Mouse (Mus musculus): ENCODE data around the gene Prkn. TPM values are rescaled to one million over a fixed set of nuclear protein-coding genes. Genes with fewer than 3 reads are reported as not detected.
A peak's percentile ranks its signal among the peaks of the same experiment; 100 is the strongest.

The Prkn gene
- polyA plus RNA-seq (2012; rRNA removed): 15.1 and 16.7 TPM in 2 replicates

DNA sequence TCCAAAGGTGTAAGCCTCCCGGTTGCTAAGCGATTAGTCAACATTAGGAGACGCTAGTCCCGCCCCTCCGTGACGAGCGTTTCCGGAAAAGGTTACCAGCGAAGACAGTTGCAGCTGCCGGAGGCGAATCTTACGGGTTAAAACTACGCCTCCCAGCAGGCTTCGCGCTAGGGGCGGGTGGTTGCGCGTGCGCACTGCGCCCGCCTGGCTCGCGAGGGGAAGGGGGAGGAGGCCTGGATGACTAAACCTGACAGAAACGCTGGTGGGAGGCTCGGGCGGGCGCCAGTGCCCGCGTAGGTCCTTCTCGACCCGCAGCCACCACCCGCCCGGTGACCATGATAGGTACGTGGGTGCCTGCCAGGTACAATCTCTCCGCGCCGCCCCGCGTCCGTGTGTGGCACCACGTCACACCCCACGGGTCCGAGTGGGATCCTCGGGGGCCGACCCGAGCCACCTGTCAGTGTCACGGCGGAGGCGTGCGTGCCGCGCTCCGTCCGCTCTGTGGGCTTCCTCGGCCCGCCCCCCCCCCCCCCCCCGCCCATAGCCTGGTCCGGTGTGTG, at the start of gene Prkn, which contains the start of gene Pacrg:
TSS of gene Prkn (plus strand) at position 237 of the 560 bp plus-strand sequence.
TSS of gene Pacrg (minus strand) at position 164 of the 560 bp plus-strand sequence.
- Histone ChIP-seq H3K27ac (ENCODE audit: insufficient read depth, low read length) (peak within 1 kb of the TSS; percentile 91), H3K4me3 (replicated peaks; ENCODE audit: insufficient read depth, low read depth, low read length) (peak within 1 kb of the TSS; percentile 80), H3K27me3 (ENCODE audit: control insufficient read depth, insufficient read depth, low read length) (no peaks in the 10 kb centered on the region), H3K4me1 (ENCODE audit: control insufficient read depth, insufficient read depth, low read length) (peaks cover 2% of the 10 kb centered on the region; the same call in 1 of the 2 replicates)
- DNase-seq: peak; percentile 98
- under 1% methylated on average over 56 of the region's 58 CpGs for WGBS
- TF ChIP-seq POLR2A (IDR thresholded peaks at IDR 0.05; ENCODE audit: borderline replicate concordance, insufficient read depth, low read length) (peak; percentile 70; the same call in 1 of the 2 replicates), CTCF (IDR thresholded peaks at IDR 0.05; ENCODE audit: borderline replicate concordance, insufficient read depth, low read depth, low read length) (no peak)

DNA sequence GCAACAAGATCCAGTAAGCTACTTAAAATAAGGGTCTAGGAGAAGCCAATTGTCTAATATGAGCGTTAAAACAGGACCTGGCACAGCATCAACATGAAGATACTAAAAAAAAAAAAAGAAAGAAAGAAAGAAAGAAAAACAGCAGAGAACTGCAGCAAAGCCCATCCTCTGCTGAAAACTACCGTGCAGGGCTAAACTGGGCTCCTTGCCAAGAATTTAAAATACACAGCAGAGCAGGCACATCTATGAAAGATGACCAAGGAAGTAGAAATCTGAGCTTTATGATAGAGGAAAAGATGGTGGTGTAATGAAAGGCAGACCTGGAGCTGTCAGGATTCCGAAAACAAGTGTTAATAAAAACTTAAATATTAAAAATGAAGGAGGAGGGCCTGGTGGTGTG, 48.5 kb upstream of the Prkn start:
- DNase-seq: no peak
- no peak overlapping the region for H3K27ac ChIP-seq (ENCODE audit: insufficient read depth, low read length)
- H3K4me3 ChIP-seq (replicated peaks; ENCODE audit: insufficient read depth, low read depth, low read length): no peak overlapping the region
- no peaks in the 10 kb centered on the region for H3K4me1 ChIP-seq (ENCODE audit: control insufficient read depth, insufficient read depth, low read length)
- 49% methylated on average over 3 of the region's 3 CpGs for WGBS
- TF ChIP-seq POLR2A (IDR thresholded peaks at IDR 0.05; ENCODE audit: borderline replicate concordance, insufficient read depth, low read length): no peak
- no peak for TF ChIP-seq CTCF (IDR thresholded peaks at IDR 0.05; ENCODE audit: borderline replicate concordance, insufficient read depth, low read depth, low read length)
- no peaks in the 10 kb centered on the region for H3K27me3 ChIP-seq (ENCODE audit: control insufficient read depth, insufficient read depth, low read length)

DNA sequence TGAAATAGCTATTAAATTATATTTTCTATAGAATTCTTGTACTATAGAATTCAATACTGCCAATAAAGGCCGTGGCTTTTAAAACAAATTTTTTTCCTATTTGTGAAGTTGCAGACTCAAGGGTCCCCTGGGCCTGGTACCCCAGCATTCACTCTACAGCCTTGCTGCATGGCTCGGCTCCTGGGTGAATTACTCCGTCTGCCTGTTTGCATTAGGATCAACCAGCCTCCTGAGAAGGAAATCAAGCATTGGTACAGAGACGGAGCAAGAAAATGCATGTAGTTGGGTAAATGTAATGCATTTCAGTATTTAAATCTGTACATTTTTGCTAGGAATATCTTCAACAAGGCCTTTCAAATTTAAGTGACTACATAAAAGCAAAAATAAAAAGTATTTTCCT, 33.5 kb upstream of the Prkn start:
- H3K4me3 ChIP-seq (replicated peaks; ENCODE audit: insufficient read depth, low read depth, low read length): no peak overlapping the region
- no peak overlapping the region for H3K27ac ChIP-seq (ENCODE audit: insufficient read depth, low read length)
- DNase-seq: peak in 1 of 2 experiments; percentile 7
- no peak for TF ChIP-seq POLR2A (IDR thresholded peaks at IDR 0.05; ENCODE audit: borderline replicate concordance, insufficient read depth, low read length)
- TF ChIP-seq CTCF (IDR thresholded peaks at IDR 0.05; ENCODE audit: borderline replicate concordance, insufficient read depth, low read depth, low read length): no peak
- peaks cover 3% of the 10 kb centered on the region; the same call in 1 of the 2 replicates for H3K4me1 ChIP-seq (ENCODE audit: control insufficient read depth, insufficient read depth, low read length)
- 60% methylated on average over 4 of the region's 4 CpGs for WGBS
- H3K27me3 ChIP-seq (ENCODE audit: control insufficient read depth, insufficient read depth, low read length): no peaks in the 10 kb centered on the region

DNA sequence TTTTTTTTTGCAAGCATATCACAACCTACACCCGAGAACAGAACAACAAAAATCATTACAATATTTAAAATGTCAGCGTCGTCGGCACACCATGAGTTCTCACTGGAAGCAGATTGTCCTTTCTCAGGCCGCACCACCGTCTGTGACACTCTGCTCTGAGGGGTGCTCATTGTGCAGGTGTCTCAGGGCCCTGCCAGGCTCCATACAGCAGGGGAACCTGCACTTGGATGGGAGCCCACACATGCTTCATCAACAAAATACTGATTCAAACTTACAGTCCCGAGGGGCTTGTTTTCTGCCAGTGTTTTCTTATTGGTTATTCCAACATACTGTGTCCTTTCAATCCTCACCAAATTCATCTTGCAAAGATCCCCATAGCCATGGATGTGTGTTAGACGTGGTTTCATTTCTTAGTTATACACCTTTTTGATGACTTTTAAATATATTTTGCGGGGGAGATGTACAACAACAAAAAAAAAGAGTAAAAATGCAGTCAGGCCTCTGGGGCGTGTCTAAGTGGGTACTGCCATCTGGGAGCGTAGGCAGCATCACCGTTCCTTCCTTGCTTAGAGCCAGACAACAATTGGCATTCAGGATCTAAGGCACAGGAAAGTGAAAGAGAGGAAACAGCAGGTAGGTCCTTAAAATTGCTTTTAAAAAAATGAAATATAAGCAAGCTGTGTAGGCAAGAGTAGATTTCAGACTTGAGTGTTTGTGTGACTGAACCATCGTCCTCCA, 32.8 kb upstream of the Prkn start:
- WGBS: 19% methylated on average over 13 of the region's 13 CpGs
- H3K4me3 ChIP-seq (replicated peaks; ENCODE audit: insufficient read depth, low read depth, low read length): no peak overlapping the region

GRCm38 (mm10) chr17:10808571-10808970, 31.6 kb upstream of the Prkn start:
- Histone ChIP-seq H3K4me1 (ENCODE audit: control insufficient read depth, insufficient read depth, low read length) (peaks cover 3% of the 10 kb centered on the region; the same call in 1 of the 2 replicates), H3K27ac (ENCODE audit: insufficient read depth, low read length) (no peak overlapping the region), H3K27me3 (ENCODE audit: control insufficient read depth, insufficient read depth, low read length) (no peaks in the 10 kb centered on the region), H3K4me3 (replicated peaks; ENCODE audit: insufficient read depth, low read depth, low read length) (no peak overlapping the region)
- DNase-seq: peak in 1 of 2 experiments; percentile 6
- TF ChIP-seq POLR2A (IDR thresholded peaks at IDR 0.05; ENCODE audit: borderline replicate concordance, insufficient read depth, low read length) (no peak), CTCF (IDR thresholded peaks at IDR 0.05; ENCODE audit: borderline replicate concordance, insufficient read depth, low read depth, low read length) (no peak)
- 17% methylated on average over 2 of the region's 2 CpGs for WGBS

More for the DNA sequence above, 32.8 kb upstream of the Prkn start:
- TF ChIP-seq CTCF (IDR thresholded peaks at IDR 0.05; ENCODE audit: borderline replicate concordance, insufficient read depth, low read depth, low read length): 0 out of 2 replicates have a peak, but pooled peaks have one; percentile 11
- TF ChIP-seq POLR2A (IDR thresholded peaks at IDR 0.05; ENCODE audit: borderline replicate concordance, insufficient read depth, low read length): no peak
- Histone ChIP-seq H3K27ac (ENCODE audit: insufficient read depth, low read length) (peak overlapping the region; percentile 71), H3K4me1 (ENCODE audit: control insufficient read depth, insufficient read depth, low read length) (peaks cover 3% of the 10 kb centered on the region; the same call in 1 of the 2 replicates), H3K27me3 (ENCODE audit: control insufficient read depth, insufficient read depth, low read length) (no peaks in the 10 kb centered on the region)
- peak; percentile 51 to 64 for DNase-seq

- 83% methylated on average over 4 of the region's 4 CpGs for WGBS
- Histone ChIP-seq H3K27me3 (ENCODE audit: control insufficient read depth, insufficient read depth, low read length) (no peaks in the 10 kb centered on the region), H3K4me3 (replicated peaks; ENCODE audit: insufficient read depth, low read depth, low read length) (no peak overlapping the region), H3K27ac (ENCODE audit: insufficient read depth, low read length) (no peak overlapping the region), H3K4me1 (ENCODE audit: control insufficient read depth, insufficient read depth, low read length) (no peaks in the 10 kb centered on the region)
- TF ChIP-seq POLR2A (IDR thresholded peaks at IDR 0.05; ENCODE audit: borderline replicate concordance, insufficient read depth, low read length): no peak
- TF ChIP-seq CTCF (IDR thresholded peaks at IDR 0.05; ENCODE audit: borderline replicate concordance, insufficient read depth, low read depth, low read length): no peak
- no peak for DNase-seq
These were observed 21.2 kb upstream of the Prkn start for GRCm38 (mm10) chr17:10818971-10819370.

DNA sequence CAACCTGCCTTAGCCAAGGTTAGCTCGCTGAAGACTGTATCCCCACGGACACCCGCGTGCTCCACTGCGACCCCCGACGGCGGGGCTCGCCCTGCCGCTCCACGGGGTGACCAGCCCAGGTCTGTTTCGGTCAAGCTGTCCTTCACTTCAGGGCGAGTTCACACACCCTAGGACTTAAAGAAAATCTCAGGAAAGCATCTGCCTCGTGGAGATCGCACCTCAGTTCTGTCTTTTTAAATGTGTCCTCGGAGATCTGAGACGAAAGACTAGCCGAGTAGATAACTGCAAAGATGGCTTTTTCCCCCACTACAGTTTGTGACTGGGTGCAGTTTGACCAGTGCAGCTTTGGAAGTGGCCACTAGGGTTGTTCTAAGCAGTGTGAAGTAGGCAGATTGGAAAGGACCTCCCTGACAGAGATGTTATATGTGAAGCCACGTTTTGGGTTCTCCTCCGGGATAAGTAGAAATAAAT, 582 bp downstream of the Prkn start:
- H3K27me3 ChIP-seq (ENCODE audit: control insufficient read depth, insufficient read depth, low read length): no peaks in the 10 kb centered on the region
- WGBS: 1% methylated on average over 20 of the region's 20 CpGs
- H3K27ac ChIP-seq (ENCODE audit: insufficient read depth, low read length): peak overlapping the region; percentile 83
- H3K4me3 ChIP-seq (replicated peaks; ENCODE audit: insufficient read depth, low read depth, low read length): peak overlapping the region; percentile 80
- peaks cover 2% of the 10 kb centered on the region; the same call in 1 of the 2 replicates for H3K4me1 ChIP-seq (ENCODE audit: control insufficient read depth, insufficient read depth, low read length)
- TF ChIP-seq POLR2A (IDR thresholded peaks at IDR 0.05; ENCODE audit: borderline replicate concordance, insufficient read depth, low read length): no peak
- peak; percentile 58 for TF ChIP-seq CTCF (IDR thresholded peaks at IDR 0.05; ENCODE audit: borderline replicate concordance, insufficient read depth, low read depth, low read length)
- peak in 1 of 2 experiments; percentile 72 for DNase-seq

Data from cerebellum, adult 2 months (tissue).